Mouse (Mus musculus) embryonic stem cell, embryonic (primary cell): ENCODE data around the gene Omp.

Experiments
- CTCF ChIA-PET, 4 experiments: fragments of 300-600 bp in 2 of 4; fragments of 350-600 bp in 2 of 4; sonication (Branson Sonifier 250); formaldehyde crosslinking; loops; one replicate each; lab custom pipeline; 2022; ENCODE audit warnings: inconsistent platforms in 2 of 4; lab: Charles Lee
- POLR2A ChIA-PET, 4 experiments: fragments of 300-600 bp in 2 of 4; fragments of 350-600 bp in 2 of 4; sonication (Branson Sonifier 250); formaldehyde crosslinking; loops; one replicate each; lab custom pipeline; 2022; ENCODE audit warnings: antibody characterized with exemption in 4 of 4, inconsistent platforms in 1 of 4; lab: Charles Lee

The Omp gene

DNA sequence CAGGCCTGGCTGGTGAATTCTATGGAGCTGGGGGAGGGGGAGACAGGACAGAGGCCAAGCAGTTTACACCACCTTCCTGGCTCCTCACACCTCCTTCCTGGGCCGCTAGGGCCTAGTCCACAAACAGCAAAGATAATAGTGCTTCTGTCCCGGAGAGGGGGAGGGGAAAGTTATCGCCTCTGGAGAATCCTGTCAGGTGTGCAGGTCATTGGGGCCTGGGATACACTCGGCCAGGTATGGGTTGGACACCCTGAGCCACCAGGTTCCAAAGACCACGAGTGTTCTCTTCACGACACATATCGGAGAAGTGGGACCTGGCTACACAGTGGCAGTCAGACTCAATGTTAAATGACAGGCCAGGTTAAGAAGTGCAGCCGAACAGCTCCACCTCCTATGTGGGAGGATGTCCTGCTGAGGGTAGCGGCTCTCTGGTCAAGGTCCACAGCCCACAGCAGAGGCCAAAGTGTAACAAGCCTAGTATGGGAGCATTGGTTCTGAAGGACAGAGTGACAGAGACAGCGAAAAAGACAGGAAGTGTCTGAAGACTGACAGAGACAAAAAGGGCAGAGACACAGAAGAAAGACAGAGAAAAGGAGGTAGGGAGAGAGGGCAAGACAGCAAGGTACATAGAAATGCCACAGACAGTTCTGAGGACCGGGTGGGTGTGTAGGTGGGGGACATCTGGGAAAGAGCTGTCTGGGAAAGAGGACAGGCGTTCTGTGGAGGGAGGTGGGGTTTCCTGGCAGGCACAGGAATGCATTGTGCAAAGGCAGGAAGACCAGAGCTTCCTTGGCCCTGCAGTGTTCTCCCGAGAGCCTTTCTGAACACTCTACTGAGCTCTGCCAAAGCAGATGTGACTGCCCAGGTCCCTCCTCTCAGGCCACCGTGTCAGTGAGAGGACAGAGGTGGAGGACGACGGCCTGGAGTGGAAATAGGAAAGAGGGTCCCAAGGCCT, 40.5 kb downstream of the Omp start:
- POLR2A ChIA-PET, result interaction anchor here in 2 of 4 experiments (0.8 to 2.0 kb wide), 4 partner anchors 13 to 733 kb away, joined by 3 to 5 read pairs (median 4); partner anchors contain the start of genes Aamdc (in 1 of the 2) and Alg8 (in 1 of the 2)
- CTCF ChIA-PET, result interaction anchor here (0.8 to 3.1 kb wide), 13 partner anchors 10 to 364 kb away, joined by 3 to 12 read pairs (median 3); partner anchors contain the start of gene Myo7a (in 2 of the 4)

DNA sequence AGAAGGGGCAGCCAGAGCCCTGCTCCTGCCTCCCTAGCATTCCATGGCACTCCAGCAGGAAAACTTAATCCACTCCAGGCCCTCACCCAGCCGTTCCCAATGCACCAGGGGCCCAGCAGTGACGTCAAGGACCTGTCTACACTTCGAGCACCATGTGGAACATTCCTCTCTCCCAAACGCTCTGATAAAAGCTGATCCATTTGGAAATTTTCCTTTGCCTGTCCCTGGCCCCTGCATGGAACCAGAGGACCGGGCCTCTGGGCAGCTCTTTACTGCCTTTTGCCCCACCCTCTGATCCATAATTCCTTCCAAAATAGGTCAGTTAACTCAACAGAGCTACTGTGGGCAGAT, 41.4 kb downstream of the Omp start:
- CTCF ChIA-PET, result interaction anchor here (0.8 to 3.1 kb wide), 12 partner anchors 13 to 237 kb away, joined by 3 to 12 read pairs (median 4); partner anchors contain the start of gene Myo7a (in 2 of the 4)
- POLR2A ChIA-PET, result interaction anchor here in 1 of 4 experiments (0.9 to 2.0 kb wide), 5 partner anchors 8 to 20 kb away, joined by 3 to 4 read pairs (median 4); no protein-coding TSS in a partner anchor

DNA sequence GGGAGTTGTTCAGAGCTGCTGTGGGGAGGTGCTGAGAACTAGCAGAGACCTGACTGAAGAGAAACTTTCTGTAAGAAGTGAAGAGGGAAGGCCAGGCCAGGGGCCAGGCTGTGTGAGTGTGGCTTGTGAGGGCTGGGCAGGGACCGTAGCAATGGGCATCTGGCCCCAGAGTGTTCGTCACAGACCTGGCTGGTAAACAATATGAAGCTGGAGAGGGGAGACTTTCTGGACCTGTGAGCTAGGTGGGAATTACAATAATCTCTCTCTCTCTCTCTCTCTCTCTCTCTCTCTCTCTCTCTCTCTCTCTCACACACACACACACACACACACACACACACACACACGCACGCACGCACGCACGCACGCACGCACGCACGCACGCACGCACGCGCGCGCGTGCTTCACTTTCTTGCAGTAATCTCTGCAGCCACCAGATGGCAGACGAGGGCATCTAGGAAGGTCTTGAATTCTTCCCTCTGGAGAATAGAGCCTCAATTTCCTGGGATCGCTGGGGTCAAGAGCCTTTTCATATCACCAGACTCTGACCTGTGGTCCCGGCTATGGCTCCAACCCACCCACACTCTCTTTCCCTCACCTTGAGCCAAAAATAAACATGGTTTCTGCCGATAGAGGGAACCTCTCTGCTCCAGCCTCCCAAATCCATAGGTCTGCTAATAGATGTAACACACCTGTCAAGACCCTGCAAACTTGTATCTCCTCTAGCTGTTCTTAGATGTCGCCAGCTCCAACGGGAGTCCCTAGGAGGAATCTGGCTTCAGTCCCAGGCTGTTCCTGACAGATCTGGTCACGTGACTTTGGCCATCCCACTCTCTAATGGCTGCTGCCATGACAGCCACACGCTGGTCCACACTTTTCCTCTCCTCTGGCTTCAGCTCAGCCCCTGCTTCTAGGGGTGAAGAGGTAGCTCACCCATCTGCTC, 42.0 kb downstream of the Omp start:
- ChIA-PET CTCF (interaction anchor here (0.6 to 3.1 kb wide), 25 partner anchors 11 to 695 kb away, joined by 3 to 12 read pairs (median 3); partner anchors contain the start of gene Myo7a (in 2 of the 4)), POLR2A (interaction anchor here in 2 of 4 experiments (0.6 to 2.0 kb wide), 10 partner anchors 9 to 331 kb away, joined by 3 to 4 read pairs (median 4); partner anchors contain the start of gene Myo7a (in 1 of the 2))

DNA sequence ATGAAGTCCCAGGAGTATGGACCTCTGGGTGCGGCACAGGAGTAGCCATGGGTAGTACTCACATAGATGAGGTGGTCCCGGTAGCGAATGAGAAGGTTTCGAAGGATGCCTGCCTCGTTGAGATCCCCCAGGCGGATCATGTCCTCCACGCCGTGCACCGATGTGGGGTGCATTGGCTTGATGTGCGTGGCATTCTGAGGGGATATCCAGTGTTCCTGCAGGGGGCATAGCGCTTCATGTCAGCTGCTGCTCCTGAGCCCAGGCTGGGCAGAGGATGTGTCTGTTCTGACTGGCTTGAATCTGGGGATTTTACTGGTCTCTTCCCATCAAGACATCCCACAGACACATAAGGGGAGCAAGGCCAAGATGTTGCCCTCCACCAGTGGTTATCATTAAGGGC, 42.8 kb downstream of the Omp start:
- POLR2A ChIA-PET, result interaction anchor here in 2 of 4 experiments (0.6 to 2.0 kb wide), 5 partner anchors 17 to 330 kb away, joined by 3 to 4 read pairs (median 3); partner anchors contain the start of gene Myo7a (in 1 of the 2)
- CTCF ChIA-PET, result interaction anchor here (0.6 to 3.1 kb wide), 15 partner anchors 13 to 238 kb away, joined by 3 to 8 read pairs (median 3); no protein-coding TSS in a partner anchor

DNA sequence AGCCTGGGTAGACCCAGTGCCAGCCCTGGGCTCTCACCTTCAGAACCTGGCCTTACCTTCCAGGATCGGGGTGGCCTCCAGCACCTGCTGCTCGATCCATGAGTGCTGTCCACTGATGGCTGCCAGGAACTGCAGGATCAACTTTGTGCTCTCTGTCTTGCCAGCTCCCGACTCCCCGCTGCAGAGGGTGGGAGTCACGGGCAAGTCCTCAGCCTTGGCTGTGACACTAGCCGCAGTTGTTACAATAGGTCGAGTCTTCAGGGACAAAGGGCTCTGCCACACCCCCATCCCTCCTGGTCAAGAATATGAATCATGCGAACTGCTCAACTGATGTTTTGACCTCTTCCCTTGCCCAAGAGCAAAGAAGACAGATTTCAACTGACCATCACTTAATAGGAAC, 47.7 kb downstream of the Omp start:
- CTCF ChIA-PET, result interaction anchor here in 1 of 4 experiments (1.0 kb wide), 1 partner anchor 96 kb away, joined by 3 read pairs; no protein-coding TSS in a partner anchor
- POLR2A ChIA-PET, result interaction anchor here in 1 of 4 experiments (0.6 kb wide), 1 partner anchor 18 kb away, joined by 3 read pairs; no protein-coding TSS in a partner anchor

DNA sequence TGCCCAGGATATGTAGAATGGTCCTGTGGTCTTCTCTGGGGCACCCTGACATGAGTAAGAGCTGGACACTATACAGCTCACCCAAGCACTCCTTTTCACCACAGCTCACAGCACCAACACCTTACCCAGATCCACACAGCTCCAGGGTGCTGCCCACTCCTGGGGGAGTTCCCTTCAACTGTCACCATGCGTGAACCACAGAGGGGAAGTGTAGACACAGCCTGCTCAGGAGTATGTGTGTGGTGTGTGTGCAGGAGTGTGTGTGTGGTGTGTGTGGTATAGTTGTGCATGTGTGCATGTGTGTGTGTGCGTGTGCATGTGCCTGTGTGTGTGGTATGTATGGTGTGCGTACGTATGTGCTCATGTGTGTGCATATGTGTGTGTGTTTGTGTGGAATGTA, 49.5 kb downstream of the Omp start:
- ChIA-PET CTCF (no interaction called here), POLR2A (no interaction called here)
